Mouse (Mus musculus): Measurements from ENCODE around the gene Pla2g4e.

The Pla2g4e gene

DNA sequence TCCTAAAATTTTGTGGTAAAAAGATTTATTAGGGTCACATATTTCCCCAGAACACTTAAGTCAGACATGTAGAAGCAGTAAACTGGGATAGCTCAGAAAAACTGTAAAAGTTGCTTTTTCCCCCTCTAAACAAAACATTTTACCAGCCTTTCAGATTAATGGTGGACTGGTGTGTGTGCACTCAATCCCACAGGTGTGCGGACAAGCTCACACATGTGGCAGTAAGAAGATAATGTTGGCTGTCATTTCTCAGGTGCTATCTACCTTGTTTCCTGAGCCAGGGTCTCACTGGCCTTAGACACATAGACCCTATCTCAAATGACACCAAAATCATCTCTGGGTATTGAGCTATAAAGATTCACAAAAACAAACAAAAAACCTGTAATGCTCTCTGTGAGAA is 119.7 kb downstream of the Pla2g4e start:
- no peak for TF ChIP-seq GATA4 (IDR thresholded peaks at IDR 0.05; ENCODE audit: insufficient replicate concordance, low read length)

DNA sequence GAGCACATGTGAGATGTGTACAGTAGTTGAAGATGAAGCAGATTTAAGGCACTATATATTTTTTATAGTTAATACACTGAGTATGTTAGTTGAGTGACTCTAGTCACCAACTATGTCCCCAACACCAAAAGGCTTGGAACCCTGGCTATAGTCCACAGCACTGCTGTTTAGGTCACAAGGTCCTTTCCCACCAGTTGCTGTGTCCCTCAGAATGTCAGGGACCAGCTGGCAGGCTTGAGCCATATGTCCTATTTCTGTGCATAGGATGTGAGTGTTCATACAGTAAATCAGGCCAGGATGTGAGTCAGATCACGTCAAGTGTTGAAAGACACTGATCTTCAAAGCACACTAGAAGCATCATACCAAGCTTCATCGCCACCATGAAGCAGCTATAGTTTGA is 120.2 kb downstream of the Pla2g4e start:
- no peak for TF ChIP-seq GATA4 (IDR thresholded peaks at IDR 0.05; ENCODE audit: insufficient replicate concordance, low read length)

GRCm38 (mm10) chr2:120124096-120124495 is 121.0 kb downstream of the Pla2g4e start:
- no peak for TF ChIP-seq GATA4 (IDR thresholded peaks at IDR 0.05; ENCODE audit: insufficient replicate concordance, low read length)

DNA sequence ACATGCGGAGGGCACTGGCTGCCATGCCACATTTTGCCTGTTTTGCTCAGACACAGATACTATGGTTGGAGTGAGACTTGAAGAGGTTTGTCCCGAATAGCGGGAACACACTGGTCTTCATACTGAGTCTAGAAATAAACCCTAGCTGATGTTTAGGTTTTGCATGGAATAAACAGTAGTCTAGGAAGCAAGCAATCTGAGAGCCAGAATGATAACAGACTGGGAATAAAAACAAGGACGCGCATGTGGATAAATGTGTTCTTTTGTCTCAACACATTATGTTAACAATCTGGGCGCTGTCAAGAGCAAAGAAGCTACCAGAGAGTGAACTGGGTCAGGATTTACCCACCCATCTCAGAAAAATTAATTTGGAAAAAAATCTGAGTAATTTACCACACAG is 122.2 kb downstream of the Pla2g4e start:
- TF ChIP-seq GATA4 (IDR thresholded peaks at IDR 0.05; ENCODE audit: insufficient replicate concordance, low read length) = no peak

DNA sequence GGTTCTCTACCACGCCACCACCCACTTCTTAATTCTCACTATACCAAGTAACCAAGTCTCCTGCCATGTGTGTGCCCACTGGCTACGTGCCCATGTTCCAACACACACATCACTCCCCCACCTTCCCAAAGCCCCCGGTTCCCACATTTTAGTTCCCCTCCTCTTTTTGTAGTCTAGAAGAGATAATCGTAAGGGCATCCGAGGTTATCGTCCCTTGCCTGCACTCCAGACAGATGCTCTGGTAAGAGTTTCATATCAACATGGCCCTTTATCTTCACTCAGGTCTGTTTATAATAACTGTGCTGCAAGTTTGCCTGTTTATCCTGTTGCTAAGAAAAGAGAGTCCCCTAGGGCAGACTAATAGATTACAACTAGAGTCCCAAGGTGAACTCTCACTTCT is 127.8 kb downstream of the Pla2g4e start:
- TF ChIP-seq GATA4 (IDR thresholded peaks at IDR 0.05; ENCODE audit: insufficient replicate concordance, low read length) = no peak
